Mouse (Mus musculus) lung, adult 18-20 months (tissue): ENCODE measurements at regions not wholly inside any gene's neighbourhood (a gene's known extent, or its start where the extent isn't known, plus 50 kb on each side); places are given as distances from the start of the nearest gene placed in this dataset.
"Not testable (repeated sequence)": the region's sequence is repeated elsewhere in the genome, so short reads cannot be mapped to it uniquely, and the experiment has no call there.

Source experiments
- DNase-seq, 2 experiments: peaks; one replicate each; pipeline ENCODE4 v3.0.0; 2022; ENCODE audit warnings: mixed read lengths in 2 of 2

DNA sequence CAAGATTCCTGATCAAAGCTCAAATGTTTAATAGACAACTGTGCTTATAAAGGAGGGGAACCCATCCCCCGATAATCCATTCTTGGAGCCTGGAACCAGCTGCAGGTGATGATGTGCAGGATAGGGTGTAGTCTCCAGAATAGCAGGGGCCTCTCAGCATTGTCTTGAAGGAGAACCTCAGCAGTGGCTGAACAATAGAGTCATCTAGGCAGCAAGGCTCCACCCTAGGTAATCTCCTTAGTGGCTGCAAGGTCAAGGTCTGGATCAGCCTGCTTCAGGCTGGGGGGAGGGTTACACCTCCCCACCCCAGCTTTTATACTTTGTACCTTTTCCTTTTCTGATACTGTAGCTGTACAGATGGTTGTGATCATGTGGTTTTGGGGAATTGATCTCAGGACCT is 116.8 kb upstream of the Mettl4 start:
- no peak for DNase-seq

DNA sequence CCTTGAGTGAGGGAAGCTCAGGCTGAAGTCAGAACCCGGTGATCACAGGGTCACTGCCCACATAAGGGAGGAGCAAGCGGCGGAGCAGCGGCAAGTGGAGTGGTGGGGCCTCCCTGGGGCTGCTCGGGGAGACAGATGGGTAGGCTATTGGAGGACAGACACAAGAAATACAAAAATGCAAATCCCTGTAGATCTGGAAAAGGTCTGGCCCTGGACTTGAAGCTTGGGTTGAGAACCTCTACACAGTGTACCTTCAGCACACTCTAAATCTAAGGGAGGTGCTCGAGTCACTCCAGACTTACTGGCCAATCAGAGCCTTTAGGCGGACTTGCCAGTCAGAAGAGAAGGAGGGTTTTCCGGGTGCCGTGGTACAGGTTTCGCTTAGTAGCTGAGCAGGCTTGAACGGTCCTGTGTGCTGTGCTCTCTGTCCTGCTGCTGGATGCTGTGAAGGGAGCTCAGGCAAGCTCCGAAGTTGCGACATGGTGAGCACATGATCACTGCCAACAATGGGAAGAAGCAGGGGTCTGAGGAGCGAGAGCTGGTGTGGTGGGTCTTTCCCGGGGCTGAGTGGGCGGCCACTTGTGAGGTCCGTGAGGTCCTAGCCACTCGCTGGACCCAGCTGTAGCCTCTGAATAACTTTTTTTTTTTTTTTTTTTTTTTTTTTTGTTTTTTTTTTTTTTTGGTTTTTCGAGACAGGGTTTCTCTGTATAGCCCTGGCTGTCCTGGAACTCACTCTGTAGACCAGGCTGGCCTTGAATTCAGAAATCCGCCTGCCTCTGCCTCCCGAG is 114.9 kb upstream of the Mettl4 start:
- DNase-seq, result peak; percentile 81 to 84

DNA sequence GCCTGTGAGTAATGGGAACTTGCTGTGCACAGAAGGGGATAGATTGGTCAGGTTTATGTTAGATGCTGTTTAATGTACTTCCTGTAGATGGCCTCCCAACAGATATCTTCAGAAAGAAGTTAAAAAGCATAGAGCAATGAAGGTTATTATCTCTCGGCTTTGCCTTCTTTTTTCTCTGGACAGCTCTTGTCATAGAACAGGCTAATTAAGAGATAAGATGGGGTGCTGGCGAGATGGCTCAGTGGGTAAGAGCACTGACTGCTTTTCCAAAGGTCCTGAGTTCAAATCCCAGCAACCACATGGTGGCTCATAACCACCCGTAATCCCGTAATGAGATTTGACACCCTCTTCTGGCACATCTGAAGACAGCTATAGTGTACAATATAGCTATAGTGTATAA is 104.9 kb upstream of the Mettl4 start:
- DNase-seq, result not testable (repeated sequence)

DNA sequence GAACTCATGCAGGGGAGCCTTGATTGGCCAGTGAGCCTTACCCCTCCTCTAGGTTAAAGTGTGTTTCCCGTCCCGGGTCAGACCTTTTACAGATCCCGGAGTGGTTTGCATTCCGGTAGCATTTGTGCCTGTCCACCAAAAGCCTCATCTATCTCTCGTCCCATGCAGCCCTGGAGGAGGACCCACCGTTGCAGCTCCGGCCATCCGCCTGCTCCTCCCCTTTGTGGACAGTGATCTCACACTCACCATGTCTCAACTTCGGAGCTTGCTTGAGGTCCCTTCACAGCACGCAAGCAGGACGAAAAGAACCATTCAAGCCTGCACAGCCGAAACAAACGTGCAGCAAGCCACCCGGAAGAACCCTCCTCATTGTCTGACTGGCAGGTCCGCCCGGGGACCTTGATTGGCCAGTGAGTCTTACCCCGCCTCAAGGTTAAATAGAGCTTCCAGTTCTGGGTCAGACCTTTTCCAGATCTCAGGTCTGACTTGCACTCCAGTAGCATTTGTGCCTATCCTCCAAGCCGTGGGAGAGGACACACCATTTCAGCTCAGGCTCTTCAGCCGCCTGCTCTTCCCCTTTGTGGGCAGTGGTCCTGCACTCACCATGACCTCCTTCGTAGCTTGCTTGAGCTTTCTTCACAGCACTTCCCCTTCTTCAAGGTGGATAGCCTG is 84.8 kb upstream of the Mettl4 start:
- peak; percentile 83 to 85 for DNase-seq

DNA sequence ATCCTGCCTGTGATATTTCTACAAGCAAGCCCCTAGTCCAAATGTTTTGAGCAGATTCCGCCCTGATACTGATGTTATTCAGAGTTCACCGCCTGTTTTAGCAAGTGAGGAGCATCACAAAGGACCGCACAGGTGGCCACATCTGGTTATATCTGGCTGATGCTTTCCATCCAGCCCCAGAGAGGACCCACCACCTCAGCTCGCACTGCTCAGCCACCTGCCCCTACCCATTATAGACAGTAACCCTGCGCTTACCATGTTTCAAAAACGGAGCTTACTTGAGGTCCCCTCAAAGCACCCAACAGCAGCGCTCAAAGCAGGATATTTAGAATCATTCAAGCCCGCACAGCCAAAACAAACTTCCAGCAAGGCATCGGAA is 84.2 kb upstream of the Mettl4 start:
- not testable (repeated sequence) for DNase-seq

DNA sequence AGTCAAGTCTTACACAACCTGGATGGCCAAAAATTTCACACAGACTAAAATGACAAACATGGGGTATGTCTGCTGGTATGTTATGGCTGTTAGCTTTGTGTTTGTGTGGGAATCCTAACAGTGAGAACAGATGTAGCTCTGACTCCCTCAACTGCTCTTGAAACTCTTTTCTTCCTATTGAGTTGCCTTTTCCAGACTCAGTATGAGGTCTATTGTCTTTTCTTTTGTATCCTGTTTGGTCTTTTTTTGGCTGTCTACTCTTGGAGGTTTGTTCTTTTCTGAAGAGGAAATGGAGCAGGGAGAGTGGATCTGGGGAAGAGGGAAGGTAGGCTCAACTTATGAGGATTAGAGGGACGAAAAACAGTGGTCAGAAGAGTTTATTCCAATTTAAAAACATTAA is 76.6 kb upstream of the Mettl4 start:
- not testable (repeated sequence) for DNase-seq

DNA sequence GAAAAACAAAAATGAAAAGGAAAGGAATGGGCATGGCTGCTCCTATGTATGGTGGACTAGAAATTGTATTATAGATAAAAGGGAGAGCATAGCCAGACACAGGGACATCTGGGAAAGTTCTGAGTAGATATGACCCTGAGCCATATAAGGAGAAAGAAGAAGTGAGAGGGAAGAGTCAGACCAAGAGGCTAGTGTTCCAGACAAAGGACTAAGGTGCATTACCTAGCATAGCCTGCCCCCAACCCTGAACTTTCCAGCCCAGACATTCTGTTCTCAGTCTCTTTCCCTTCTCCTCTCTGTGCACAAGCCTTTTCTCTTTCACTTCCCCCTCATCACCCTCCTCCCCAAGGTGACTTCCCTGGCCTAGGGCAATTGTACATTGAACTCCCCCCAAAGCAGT is 58.9 kb upstream of the Mettl4 start:
- no peak for DNase-seq
